Mouse (Mus musculus) embryonic stem cell, embryonic (primary cell): Measurements from ENCODE around the gene Gpc3.

Experiments used
- CTCF ChIA-PET, 4 experiments: fragments of 300-600 bp in 2 of 4; fragments of 350-600 bp in 2 of 4; sonication (Branson Sonifier 250); formaldehyde crosslinking; loops; one replicate each; lab custom pipeline; 2022; ENCODE audit warnings: inconsistent platforms in 2 of 4; lab: Charles Lee
- POLR2A ChIA-PET, 4 experiments: fragments of 300-600 bp in 2 of 4; fragments of 350-600 bp in 2 of 4; sonication (Branson Sonifier 250); formaldehyde crosslinking; loops; one replicate each; lab custom pipeline; 2022; ENCODE audit warnings: antibody characterized with exemption in 4 of 4, inconsistent platforms in 1 of 4; lab: Charles Lee

Gene Gpc3

DNA sequence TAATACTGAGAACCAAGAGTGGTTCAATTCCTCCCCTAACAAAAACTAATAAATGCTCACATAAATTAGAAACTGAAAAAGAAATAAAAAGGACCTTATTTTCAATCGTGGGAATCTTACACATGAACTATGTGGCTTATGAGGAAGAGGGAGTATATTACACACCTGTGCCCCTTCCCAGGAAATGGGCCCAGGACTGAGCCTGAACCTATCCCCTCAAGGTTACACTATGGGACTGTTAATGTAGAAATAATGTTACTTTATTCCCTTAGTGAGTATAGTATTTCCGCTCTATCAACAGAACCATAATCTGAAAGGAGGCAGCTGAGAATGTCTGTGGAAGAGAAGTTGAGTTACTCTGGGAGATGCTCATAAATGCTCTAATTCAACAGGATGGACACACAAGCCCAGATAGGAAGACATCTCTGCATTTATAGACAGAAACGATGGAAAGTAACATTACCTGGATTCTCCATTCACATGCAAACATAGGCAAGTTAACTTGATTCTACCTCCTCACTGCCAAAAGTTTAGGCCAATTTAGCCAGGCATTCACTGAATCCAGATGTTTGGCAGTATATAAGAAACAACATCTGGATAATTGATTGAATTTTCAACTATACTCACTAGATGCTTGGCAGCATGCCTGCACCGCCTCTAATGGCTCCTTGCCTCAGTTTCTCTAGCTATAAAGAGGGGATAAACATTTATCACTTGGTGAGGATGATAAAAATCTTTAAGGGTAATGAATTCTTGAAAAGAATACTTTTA lies 251.3 kb downstream of the Gpc3 start:
- ChIA-PET POLR2A (no interaction called here), CTCF (interaction anchor here in 1 of 4 experiments (1.2 kb wide), 1 partner anchor 13 kb away, joined by 4 read pairs; no protein-coding TSS in a partner anchor)

DNA sequence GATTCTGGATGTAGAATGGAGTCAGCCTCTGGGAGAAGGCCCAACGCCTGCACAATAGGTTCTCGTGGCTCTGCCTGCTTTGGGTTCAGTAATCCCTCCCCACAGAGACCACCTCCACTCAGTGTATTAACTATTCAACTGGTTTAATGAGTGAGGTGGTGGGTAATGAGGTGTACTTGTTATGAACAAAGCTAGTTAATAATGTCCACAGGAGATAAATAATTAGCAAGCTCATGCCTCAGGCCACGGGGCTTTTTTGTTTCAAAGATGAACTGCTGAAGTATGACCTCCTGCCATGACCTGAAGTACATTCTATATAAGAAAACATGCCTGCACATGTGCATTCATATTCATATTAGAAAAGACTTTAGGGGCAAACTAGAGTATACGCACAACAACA lies 260.8 kb downstream of the Gpc3 start:
- POLR2A ChIA-PET = no interaction called here
- CTCF ChIA-PET = no interaction called here

DNA sequence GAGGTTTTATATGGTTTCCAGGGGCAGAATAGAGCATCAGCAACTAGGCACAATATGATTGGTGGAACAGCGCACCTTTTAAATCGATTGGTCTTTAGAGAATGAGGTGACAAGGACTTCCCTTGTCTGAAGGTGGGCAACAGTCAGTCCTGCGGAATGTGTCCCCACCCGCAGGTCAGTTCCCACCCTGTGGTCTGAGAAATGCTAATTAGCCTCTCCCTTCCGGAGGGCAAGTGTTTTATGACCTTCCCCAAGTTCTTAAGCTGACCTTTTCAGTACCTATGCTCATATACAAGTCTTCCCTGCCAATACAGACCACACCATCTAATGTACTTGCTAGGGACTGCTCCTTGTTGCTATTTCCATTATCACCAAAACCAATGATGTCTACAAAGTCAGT lies 263.1 kb downstream of the Gpc3 start:
- ChIA-PET POLR2A (interaction anchor here in 1 of 4 experiments (1.0 kb wide), 1 partner anchor 9 kb away, joined by 3 read pairs; no protein-coding TSS in a partner anchor), CTCF (interaction anchor here in 1 of 4 experiments (1.2 kb wide), 1 partner anchor 263 kb away, joined by 3 read pairs; no protein-coding TSS in a partner anchor)

DNA sequence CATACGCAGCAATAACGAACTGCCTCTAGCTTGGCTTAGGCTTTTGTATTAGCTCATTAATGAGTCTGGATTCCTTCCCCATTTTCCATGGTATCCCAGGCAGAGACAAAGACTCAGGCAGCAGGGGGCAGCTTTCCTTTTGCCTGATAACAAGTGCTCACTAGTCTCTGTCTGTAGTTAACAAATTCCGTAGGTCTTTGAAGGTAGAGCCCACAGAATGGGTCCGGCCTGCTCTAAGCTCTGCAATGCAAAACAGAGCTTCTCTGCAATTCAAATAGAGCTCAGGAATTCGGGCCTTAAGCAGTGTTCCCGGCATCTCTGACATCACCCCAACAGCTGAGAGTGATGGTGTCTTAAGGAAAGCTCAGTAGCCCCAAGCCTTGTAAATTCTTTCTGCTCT lies 265.0 kb downstream of the Gpc3 start:
- CTCF ChIA-PET = interaction anchor here in 2 of 4 experiments (1.0 to 1.3 kb wide), 5 partner anchors 16 to 79 kb away, joined by 3 to 6 read pairs (median 4); no protein-coding TSS in a partner anchor
- POLR2A ChIA-PET = interaction anchor here in 2 of 4 experiments (1.0 to 1.5 kb wide), 5 partner anchors 25 to 397 kb away, joined by 3 to 10 read pairs (median 3); partner anchors contain the start of gene Gpc4 (in 1 of the 2)

DNA sequence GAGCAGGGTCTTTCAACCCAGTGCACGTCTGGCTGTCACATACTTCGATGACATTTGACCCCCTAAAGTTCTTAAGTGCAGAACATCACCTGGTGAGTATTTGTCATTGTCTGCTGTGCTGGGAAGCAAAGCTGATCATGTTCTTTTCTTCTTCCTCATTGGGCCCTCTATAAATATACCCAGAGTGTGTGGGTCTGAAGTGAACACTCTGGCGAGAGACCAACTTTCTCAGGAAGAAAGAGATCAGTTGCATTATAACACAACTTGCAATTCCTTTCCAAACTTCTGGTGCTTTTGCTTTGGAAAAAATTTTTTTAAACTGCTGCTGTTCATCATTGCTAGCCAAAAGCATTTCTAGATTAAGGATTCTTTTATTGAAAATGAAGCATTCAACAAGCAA lies 269.7 kb downstream of the Gpc3 start:
- POLR2A ChIA-PET = no interaction called here
- CTCF ChIA-PET = interaction anchor here in 1 of 4 experiments (1.0 to 1.4 kb wide), 3 partner anchors 26 to 110 kb away, joined by 4 to 7 read pairs (median 4); no protein-coding TSS in a partner anchor

DNA sequence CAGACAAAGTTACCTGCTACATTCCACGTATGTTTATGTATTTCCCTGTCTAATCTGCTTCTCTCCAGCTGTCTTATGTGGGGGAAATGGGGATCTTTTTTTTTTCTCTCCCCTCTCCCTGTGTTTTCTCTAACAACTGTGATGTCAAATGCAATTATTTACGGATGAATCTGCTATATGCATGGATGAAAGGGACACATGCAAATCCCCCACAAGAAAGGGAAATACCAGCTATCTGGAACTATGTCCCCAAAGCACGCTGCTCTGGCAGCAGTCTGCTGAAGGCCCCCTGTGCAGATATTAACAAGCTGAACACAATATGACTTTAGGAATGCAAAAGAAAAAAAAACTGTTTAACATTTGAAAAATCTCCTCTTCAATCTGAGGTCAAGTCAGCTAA lies 273.5 kb downstream of the Gpc3 start:
- ChIA-PET POLR2A (interaction anchor here in 2 of 4 experiments (0.7 to 1.3 kb wide), 3 partner anchors 63 to 211 kb away, joined by 3 read pairs; no protein-coding TSS in a partner anchor), CTCF (no interaction called here)

DNA sequence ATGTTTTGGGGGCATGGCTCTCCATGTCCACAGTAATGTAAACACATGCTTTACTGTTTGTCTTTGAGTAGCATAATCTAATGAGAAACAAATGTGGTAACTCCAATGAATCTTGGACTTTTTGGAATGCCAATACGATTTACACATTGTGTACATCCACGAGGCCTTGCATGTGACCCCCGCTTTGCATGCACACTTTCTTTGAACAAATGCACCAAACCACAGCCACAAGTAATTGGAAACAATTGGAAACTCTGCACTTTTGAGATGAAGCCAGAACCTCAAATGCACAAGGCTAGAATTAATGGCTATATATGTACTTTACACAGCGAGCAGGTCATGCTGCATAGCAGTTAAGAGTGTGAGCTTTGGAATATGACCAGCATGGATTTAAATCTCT lies 292.0 kb downstream of the Gpc3 start:
- ChIA-PET CTCF (no interaction called here), POLR2A (no interaction called here)

DNA sequence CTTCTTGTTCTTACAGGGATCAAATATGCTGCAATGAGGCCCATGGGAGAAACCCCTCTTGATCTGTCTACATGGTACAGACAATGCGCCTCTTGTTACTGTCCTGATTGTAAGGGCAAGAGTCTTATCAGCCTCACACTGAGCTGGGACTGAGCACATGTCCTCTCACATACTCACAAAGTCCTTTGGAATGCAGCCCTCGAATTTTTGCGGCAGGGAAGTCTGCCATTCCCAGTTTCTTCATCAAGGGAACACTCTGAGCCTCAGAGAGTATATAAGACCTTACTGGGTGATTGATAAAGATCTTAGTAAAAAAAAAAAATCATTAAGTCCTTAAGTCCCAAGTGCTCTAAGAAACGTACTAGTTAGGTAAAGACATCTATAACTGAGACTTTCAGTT lies 293.1 kb downstream of the Gpc3 start:
- CTCF ChIA-PET = no interaction called here
- POLR2A ChIA-PET = interaction anchor here in 1 of 4 experiments (0.7 kb wide), 1 partner anchor 595 kb away, joined by 4 read pairs; no protein-coding TSS in a partner anchor

DNA sequence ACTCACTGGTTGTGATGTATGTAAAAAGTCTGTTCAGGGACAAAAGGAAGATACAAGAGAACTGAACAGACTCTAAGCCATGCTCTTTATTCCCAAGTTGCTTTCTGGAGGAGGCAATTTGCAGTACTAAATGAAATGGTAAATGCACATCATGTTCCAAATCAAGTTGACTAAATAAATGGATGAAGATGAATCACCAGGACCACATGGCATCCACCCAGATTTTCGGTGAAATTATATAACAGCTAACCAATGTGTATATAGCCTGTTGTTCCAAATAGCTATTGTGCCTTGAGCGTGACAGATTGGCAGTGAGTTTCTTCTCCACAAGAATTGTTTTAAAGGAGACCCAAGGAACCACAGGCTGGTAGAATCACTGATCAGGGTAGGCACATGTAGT lies 302.8 kb downstream of the Gpc3 start:
- POLR2A ChIA-PET = no interaction called here
- CTCF ChIA-PET = no interaction called here

DNA sequence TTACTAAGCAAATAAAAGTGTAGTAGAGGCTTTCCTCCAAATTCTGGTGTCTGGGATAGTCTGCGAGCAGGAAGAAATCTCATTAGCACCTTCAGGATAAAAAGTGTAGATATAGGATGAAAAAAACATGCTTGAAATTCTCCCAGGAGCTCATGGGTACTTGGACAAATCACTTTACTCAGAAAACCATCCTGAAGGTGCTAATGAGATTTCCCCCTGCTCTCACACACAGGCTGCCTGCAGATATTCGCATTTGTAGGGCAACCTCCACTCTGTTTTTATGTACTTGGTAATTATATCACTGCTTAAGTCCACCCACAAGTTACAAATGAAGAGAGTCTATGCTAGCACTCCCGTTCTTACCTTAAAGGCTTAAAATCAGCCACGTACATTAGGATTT lies 308.5 kb downstream of the Gpc3 start:
- CTCF ChIA-PET = no interaction called here

DNA sequence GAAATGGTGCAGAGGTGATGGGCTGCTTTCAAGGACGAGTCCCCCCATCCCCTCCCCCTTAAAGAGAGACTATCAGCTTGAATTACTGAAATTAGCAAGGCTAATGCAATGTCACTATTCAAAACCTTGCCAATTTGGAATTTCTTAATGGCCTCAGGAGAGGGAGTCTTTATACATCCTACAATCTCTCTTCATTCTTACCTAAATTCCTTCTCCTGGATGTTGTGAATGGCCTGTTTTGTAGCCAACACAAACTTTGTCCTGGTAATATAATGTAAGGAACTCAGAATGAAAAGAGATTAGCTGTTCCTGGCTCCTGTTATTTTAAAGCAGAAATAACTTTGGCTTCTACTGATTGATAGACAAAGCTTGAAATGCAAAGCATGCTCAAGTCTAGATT lies 325.0 kb downstream of the Gpc3 start:
- ChIA-PET POLR2A (interaction anchor here in 3 of 4 experiments (0.8 to 1.2 kb wide), 6 partner anchors 9 to 135 kb away, joined by 3 to 4 read pairs (median 4); no protein-coding TSS in a partner anchor), CTCF (no interaction called here)

More for the DNA sequence above, 308.5 kb downstream of the Gpc3 start:
- POLR2A ChIA-PET = no interaction called here

DNA sequence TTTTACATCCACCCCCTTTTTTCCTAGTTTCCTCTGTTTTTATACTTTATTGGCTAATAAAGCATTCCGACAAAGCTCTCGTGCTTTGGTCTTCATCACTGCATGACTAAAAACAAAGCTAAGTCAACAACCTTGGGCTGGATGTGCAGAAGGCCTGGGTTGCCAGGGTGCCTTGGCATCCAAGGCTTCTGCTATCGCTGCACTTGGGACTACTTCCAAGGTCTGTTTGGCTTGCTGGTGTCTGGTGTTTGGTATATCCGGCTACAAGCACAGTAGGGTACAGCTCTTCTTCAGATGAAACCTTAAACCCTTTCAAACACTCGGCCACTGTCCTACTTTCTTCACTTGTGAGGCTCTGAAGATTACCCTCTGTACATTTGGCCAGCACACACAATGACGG lies 325.8 kb downstream of the Gpc3 start:
- ChIA-PET CTCF (no interaction called here), POLR2A (interaction anchor here in 3 of 4 experiments (1.0 to 1.2 kb wide), 4 partner anchors 8 to 122 kb away, joined by 3 to 4 read pairs (median 4); no protein-coding TSS in a partner anchor)

DNA sequence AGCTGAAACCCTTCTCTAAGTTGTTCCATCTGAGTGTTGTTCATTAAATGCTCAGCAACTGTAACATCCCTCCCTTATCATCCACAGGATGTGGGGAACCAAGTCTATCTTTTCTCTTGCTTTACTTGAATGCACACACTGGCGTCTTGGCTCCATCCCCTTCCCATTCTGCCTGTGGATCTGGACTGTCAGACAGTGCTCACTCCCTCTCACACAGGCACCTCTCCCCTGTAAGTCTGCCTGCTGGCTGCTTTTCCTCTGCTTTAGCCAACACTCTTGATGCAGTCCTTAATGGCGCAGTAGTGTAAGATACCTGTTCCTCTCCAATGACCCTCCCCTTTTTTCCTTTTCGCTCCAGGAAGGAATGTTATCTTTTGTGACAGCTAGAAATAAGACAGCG lies 331.7 kb downstream of the Gpc3 start:
- CTCF ChIA-PET = no interaction called here
- POLR2A ChIA-PET = no interaction called here

DNA sequence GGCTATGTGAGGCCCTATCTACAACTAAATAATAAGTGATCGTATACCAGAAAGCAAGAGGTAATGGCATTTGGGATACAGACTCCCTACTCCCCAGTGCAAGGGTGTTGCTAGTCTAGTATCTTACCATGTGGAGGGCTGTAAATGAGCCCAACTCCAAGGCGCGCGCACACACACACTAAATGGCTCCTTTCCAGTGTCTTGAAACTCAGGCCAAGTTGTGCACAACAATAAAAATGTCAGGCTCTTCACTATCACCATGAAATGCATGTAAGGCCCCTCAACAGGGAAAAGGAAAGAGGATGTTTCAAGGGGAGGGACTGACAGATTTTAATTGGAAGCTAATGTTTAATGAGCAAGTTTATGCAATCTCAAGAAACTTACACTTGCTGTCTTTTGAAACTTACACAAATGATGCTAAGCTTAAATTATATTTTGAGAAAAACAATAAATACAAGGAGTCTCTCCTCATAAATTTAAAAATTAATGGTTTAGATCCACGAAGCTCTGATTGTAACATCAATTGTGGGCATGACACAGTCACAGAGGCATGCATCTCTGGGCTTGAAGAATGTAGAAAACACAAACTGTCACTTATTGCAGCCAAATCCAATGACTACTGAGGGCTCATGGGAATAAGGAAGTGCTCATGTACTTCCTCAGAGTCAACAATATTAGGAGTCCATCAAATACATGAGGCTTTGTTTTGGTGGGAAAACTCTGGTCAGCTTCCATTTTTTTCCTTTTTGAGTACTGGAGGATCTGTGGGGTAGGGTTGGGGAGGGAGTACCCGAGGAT lies 332.4 kb downstream of the Gpc3 start:
- CTCF ChIA-PET = no interaction called here
- POLR2A ChIA-PET = interaction anchor here in 1 of 4 experiments (1.4 kb wide), 1 partner anchor 115 kb away, joined by 3 read pairs; no protein-coding TSS in a partner anchor

DNA sequence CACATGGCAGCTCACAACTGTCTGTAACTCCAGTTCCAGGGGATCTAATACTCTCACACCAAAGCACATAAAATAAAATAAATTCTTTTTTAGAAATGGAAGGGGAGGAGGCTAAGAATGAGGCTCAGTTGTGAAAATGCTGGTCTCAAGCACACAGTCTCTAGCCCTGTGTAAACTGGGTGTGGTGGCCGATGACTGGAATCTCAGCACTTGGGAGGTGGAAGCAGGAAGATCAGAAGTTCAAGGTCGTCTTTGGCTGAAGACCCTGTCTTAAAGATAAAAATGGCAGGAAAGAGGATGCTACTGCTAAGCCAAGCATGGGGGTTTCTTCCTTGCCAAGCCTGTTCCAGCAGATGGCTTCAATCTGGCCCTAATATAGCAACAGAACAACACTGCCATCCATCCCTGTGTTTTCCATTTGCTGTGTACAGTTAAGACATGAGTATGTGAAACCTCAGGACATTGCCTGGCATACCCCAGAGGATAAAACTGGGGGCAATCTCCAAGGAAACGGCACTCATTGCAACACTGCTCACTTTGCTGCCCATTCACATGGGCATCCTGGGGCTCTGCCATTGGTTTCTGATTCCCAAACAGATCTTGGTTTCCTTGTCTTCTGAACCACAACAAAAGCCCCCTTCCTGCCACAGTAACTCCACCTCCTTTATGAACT lies 334.9 kb downstream of the Gpc3 start:
- CTCF ChIA-PET = no interaction called here

DNA sequence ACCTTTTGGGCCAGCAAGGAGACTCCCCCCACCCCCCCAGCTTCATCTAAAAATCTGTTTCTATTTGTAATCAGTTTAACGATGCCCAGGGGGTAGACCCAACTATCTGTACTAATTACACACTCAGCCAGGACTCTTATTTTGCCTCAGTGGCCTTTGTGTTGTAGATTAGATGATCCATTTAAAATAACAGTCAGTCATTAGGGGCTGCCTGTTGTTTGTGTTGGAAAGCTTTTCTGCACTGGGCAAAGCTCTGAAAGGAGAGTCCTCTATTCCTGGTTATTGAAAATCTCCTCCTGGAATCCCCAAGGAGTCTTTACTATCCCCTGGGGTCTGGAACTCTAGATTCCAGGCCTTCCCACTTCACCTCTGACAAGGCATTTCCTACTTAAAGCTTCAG lies 336.2 kb downstream of the Gpc3 start:
- CTCF ChIA-PET = interaction anchor here in 3 of 4 experiments (0.7 to 1.1 kb wide), 3 partner anchors 13 to 122 kb away, joined by 3 to 17 read pairs (median 3); no protein-coding TSS in a partner anchor
- POLR2A ChIA-PET = interaction anchor here in 3 of 4 experiments (0.6 to 1.6 kb wide), 10 partner anchors 11 to 1313 kb away, joined by 3 to 5 read pairs (median 3); no protein-coding TSS in a partner anchor

More for the DNA sequence above, 334.9 kb downstream of the Gpc3 start:
- POLR2A ChIA-PET = interaction anchor here in 1 of 4 experiments (1.6 kb wide), 1 partner anchor 12 kb away, joined by 3 read pairs; no protein-coding TSS in a partner anchor

DNA sequence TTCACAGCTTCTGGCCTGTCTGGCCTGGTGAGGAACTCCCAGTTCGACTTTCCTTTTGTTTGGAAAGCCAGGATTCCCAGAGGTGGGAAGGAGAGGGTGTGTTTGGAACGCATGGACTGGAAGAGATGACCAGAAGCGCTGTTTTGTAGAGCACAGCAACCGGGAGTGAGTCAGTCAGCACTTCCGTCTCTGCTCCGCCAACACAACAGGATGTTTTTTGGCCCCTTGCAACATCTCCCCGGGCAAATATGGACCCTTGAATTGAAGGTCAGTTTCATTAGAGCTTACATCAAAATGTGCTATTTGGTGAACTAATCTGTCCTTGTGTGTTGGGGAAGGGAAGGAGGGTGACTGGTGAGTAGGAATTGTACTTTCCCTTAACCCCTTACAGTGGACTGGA lies 340.7 kb downstream of the Gpc3 start:
- ChIA-PET POLR2A (no interaction called here), CTCF (no interaction called here)

DNA sequence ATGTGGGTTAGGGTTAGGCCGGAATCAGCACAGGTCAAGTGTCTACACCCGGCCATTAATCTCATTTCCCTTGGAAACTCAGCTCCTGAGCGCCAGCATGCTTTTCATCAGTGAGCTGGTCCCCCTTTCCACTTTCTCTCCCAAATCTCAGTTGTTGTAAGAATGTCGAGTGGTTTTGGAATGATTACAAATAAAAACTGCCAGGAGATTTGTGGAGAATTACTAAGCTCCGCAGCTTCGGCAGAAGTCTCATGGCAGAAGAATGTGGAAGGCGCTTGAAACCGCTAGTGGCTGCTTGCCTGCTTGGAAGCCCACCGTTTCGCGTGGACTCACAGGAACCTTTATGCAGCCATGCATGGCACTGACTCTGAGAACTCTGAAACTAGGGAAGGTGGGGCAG lies 351.8 kb downstream of the Gpc3 start:
- POLR2A ChIA-PET = interaction anchor here in 1 of 4 experiments (0.6 to 1.0 kb wide), 3 partner anchors 9 to 31 kb away, joined by 3 to 4 read pairs (median 3); no protein-coding TSS in a partner anchor
- CTCF ChIA-PET = no interaction called here
